Mouse (Mus musculus): ENCODE measurements around the gene Psma6.

- TF ChIP-seq POLR2A (IDR thresholded peaks at IDR 0.05; ENCODE audit: borderline replicate concordance, control insufficient read depth, low read depth, low read length) (no peak), CTCF (IDR thresholded peaks at IDR 0.05; ENCODE audit: control insufficient read depth, insufficient read depth, low read length) (no peak)
Measured at GRCm38 (mm10) chr12:55438058-55438457, 54.0 kb downstream of the Psma6 start.
